Mouse (Mus musculus): ENCODE data around the gene 2310003L06Rik. TPM values are rescaled to one million over a fixed set of nuclear protein-coding genes. Genes with fewer than 3 reads are reported as not detected.

2310003L06Rik gene
- polyA plus RNA-seq (2015; fragmentation: Illumina TruSeq; extraction: RNeasy Lipid Tissue Mini Kit (QIAGEN cat#74804); ENCODE audit: insufficient read depth, low read depth, low replicate concordance): not detected

GRCm38 (mm10) chr5:87969201-87969600, at the start of gene 2310003L06Rik, which contains the start of gene Gm28434:
Gene 2310003L06Rik (plus strand): TSS chr5:87969459.
Gene Gm28434 (plus strand): TSS chr5:87969517.

GRCm38 (mm10) chr5:87925372-87925771, 43.9 kb upstream of the 2310003L06Rik start, which contains the start of gene Csn3:
Gene Csn3 (plus strand): TSS chr5:87925579.

GRCm38 (mm10) chr5:87979139-87979538, 9.9 kb downstream of the 2310003L06Rik start, which contains the start of gene Cabs1:
Gene Cabs1 (plus strand): TSS chr5:87979439.

DNA sequence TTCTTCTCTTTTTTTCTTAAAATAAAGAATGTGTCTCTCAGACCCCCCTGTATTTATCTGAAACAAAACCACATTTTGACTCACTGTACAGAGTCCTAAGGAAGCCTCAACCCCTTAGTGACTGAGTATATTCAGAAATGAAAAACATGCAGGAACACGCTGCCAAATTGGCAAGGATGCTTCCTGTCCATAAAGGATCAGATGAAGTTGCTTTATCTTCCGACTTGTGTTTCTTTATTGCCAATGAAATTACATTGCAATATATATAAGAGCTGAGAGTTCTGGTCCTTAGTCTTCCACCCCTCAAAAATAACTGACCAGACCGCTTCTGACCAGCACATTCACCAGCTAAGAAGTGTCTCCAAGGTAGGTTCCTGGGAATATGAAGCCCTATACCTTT, 33.0 kb downstream of the 2310003L06Rik start, which contains the start of gene Smr3a:
Gene Smr3a, plus strand, starts transcription at position 301 of the 400 bp plus-strand sequence.

Other genes starting within 250 kb of the 2310003L06Rik start
- gene Csn1s2a, start 194.9 kb upstream of the 2310003L06Rik start, polyA plus RNA-seq (2015; fragmentation: Illumina TruSeq; extraction: RNeasy Lipid Tissue Mini Kit (QIAGEN cat#74804); ENCODE audit: insufficient read depth, low read depth, low replicate concordance): not detected
- not detected for gene Csn1s2b, start 161.4 kb upstream of the 2310003L06Rik start, polyA plus RNA-seq (2015; fragmentation: Illumina TruSeq; extraction: RNeasy Lipid Tissue Mini Kit (QIAGEN cat#74804); ENCODE audit: insufficient read depth, low read depth, low replicate concordance)
- gene Prr27, start 143.8 kb upstream of the 2310003L06Rik start, polyA plus RNA-seq (2015; fragmentation: Illumina TruSeq; extraction: RNeasy Lipid Tissue Mini Kit (QIAGEN cat#74804); ENCODE audit: insufficient read depth, low read depth, low replicate concordance): not detected
- gene Odam, start 84.4 kb upstream of the 2310003L06Rik start, polyA plus RNA-seq (2015; fragmentation: Illumina TruSeq; extraction: RNeasy Lipid Tissue Mini Kit (QIAGEN cat#74804); ENCODE audit: insufficient read depth, low read depth, low replicate concordance): not detected
- gene Csn3, start 43.9 kb upstream of the 2310003L06Rik start, polyA plus RNA-seq (2015; fragmentation: Illumina TruSeq; extraction: RNeasy Lipid Tissue Mini Kit (QIAGEN cat#74804); ENCODE audit: insufficient read depth, low read depth, low replicate concordance): not detected
- gene Gm28434, start 58 bp downstream of the 2310003L06Rik start, polyA plus RNA-seq (2015; fragmentation: Illumina TruSeq; extraction: RNeasy Lipid Tissue Mini Kit (QIAGEN cat#74804); ENCODE audit: insufficient read depth, low read depth, low replicate concordance): not detected
- gene Cabs1, start 10.0 kb downstream of the 2310003L06Rik start, polyA plus RNA-seq (2015; fragmentation: Illumina TruSeq; extraction: RNeasy Lipid Tissue Mini Kit (QIAGEN cat#74804); ENCODE audit: insufficient read depth, low read depth, low replicate concordance): not detected
- not detected for gene Smr3a, start 33.1 kb downstream of the 2310003L06Rik start, polyA plus RNA-seq (2015; fragmentation: Illumina TruSeq; extraction: RNeasy Lipid Tissue Mini Kit (QIAGEN cat#74804); ENCODE audit: insufficient read depth, low read depth, low replicate concordance)
- not detected for gene Smr2, start 117.1 kb downstream of the 2310003L06Rik start, polyA plus RNA-seq (2015; fragmentation: Illumina TruSeq; extraction: RNeasy Lipid Tissue Mini Kit (QIAGEN cat#74804); ENCODE audit: insufficient read depth, low read depth, low replicate concordance)
- not detected for gene Gm11116, start 142.1 kb downstream of the 2310003L06Rik start, polyA plus RNA-seq (2015; fragmentation: Illumina TruSeq; extraction: RNeasy Lipid Tissue Mini Kit (QIAGEN cat#74804); ENCODE audit: insufficient read depth, low read depth, low replicate concordance)
- gene Gm11115, start 184.6 kb downstream of the 2310003L06Rik start, polyA plus RNA-seq (2015; fragmentation: Illumina TruSeq; extraction: RNeasy Lipid Tissue Mini Kit (QIAGEN cat#74804); ENCODE audit: insufficient read depth, low read depth, low replicate concordance): not detected

All from pancreas, adult 10 weeks (tissue).